Mouse (Mus musculus) ES-CJ7 (cell line): ENCODE measurements around the gene Prr15l.
A peak's percentile ranks its signal among the peaks of the same experiment; 100 is the strongest.

Source experiments
- DNase-seq: peaks from one replicate; pipeline ENCODE4 v3.0.0; 2011; ENCODE audit warnings: low read depth, low spot score

Prr15l gene

GRCm38 (mm10) chr11:96976911-96977591 lies 49.1 kb downstream of the Prr15l start:
- peak; percentile 62 for DNase-seq

DNA sequence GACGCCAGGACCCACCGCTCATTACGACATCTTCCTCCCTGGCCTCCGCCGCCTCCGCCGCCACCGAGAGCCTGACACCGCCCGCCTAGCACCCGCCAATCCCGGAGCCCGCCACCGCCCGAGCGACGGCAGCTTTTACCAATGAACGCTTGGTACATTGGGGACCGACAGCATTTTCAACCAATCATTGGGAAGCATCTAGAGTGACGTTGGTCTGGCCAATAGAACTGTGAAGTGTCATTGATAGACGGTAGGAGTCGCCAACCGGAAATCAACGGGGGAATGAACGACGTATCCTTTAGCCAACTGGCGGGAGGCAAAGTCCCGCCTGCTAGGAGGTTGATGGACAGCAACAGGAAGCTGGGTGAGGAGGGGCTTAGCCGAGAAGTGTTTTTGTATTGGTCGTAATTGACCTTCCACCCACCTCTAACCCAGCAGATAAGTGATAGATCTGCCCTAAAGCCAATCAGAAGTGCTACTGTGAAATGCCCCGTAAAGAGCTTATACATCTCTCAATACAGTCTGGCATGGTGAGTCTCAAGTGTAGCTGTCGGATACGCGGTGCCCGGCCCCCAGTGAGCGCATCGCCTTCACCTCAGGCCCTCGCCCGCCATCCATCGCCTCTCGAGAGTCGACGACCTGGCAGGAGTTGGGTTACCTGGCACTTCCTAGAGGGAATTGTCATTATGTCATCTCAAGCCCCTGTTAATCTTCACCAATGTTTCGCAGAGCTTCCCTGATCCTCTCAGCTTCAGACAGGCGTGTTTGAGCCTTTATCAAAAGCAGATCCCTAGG lies 49.9 kb downstream of the Prr15l start:
- DNase-seq = peak; percentile 100

DNA sequence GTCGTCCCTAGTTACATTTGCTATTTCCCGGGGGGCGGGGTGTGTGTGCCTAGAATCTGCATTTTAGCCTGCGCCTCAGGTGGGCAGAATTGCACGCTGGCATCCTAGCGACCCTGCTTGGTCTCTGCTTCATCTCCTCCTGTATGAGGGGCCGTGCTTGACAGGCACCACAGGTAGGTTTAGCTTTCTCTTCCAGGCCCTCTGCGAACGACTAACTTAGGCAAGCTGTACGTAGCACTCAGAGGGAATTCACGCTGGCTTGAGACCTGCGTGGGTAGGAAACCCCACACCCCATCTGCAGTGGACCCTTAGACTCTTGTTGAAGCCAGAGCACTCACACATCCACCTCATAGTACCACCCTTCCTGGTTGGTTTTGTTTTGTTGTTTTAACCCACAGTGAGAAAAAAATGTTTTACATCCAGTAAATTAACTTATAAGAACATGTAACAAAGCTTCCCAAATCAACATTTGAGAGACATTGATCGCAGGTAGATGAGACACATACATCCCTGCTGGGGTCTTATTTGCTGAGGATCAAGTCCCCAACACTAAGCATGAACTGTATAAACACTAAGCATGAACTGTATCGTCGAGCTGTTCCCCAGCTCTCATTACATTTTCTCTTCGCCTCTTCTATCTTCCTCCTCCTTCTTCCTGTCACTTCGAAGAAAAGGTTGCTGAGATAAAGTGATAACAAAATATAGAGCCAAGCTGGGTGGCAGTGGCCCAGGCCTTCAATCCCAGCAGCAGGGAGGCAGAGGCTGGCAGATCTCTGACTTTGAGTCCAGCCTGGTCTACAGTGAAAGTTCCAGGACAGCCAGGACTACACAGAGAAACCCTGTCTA lies 50.7 kb downstream of the Prr15l start:
- no peak for DNase-seq

- peak; percentile 62 for DNase-seq
Measured at GRCm38 (mm10) chr11:96979329-96979728, 51.4 kb downstream of the Prr15l start.

DNA sequence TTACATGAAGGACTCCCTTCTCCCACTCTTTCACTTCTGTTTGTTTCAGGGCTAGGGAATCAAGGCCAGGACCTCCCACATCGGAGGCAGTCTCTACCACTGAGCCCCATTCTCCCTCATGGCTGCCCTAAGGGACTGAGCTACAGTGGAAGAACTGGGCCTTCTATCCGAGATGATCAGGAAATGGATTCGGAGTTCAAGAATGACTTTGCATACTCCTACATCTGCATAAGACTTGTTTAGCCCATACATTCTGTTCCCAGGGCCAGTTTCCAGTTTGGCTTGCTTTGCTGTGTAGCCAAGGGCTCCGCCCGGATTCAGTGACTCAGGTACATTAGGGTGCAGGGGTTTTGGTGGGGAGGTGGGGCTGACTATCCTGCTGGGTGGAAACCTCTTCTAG lies 52.1 kb downstream of the Prr15l start:
- DNase-seq = peak; percentile 86

DNA sequence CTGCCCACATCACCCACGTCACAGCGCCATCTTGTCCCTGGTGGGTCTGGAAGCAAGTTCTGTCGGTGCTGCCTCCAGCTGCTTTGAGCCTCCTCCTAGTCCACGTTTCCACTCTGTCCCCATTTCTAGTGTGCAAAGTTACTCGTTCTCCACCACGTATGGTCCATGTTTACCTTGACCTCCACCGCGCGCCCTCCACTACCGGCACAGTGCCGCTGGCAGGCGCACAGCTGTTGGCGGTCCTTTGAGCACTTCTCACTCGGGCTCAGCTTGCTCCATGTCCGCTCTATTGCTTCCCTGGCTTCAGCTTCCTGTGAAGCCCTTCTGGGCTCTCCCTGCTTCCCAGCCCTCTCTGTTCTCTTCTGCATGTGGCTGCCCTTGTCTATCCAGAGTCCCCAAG lies 53.6 kb downstream of the Prr15l start:
- no peak for DNase-seq

DNA sequence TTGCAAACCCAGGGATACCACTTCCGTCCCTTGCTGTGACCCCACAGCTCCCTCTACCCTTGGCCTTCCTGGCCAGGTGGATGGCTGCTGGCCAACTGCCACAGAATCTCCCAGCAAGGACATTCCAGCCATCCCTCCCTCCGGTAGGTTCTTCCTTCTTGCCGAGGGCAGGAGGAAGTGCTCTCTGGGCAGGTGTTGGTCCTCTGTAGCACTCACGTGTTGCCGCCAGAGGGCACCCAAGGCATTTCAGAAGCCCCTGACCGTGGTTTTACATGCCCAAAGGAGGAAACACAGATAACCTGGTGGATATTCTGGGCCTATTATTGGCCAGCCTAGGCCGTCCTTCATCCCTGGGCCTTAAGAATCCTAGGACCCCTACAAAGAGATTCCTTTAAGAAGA lies 54.5 kb downstream of the Prr15l start:
- DNase-seq = peak; percentile 90

GRCm38 (mm10) chr11:96982859-96983258 lies 55.0 kb downstream of the Prr15l start, which contains the start of gene Sp2:
Gene Sp2, minus strand, starts transcription at chr11:96982959.
- DNase-seq = no peak

GRCm38 (mm10) chr11:96984903-96985302 lies 57.0 kb downstream of the Prr15l start:
- DNase-seq = no peak

- DNase-seq = no peak
Measured at GRCm38 (mm10) chr11:96986463-96986862, 58.6 kb downstream of the Prr15l start.
